Mouse (Mus musculus) left cerebral cortex, postnatal 4 days (tissue): Measurements from ENCODE around the gene Hnf1a. TPM values are rescaled to one million over a fixed set of nuclear protein-coding genes. Genes with fewer than 3 reads are reported as not detected.

Experiments used
- DNase-seq: peaks from one replicate; pipeline ENCODE4 v3.0.0-alpha.2; 2022
- intact Hi-C: fragments of 180-260 bp; cut with DNase I; formaldehyde crosslinking; loops from one replicate; pipeline ENCODE4 v1.15.1; 2025
- total RNA-seq, 2 experiments: library from RNA; stranded (reverse); gene quantifications; 2 replicates each; pipeline ENCODE4 v1.2.3; 2021

The Hnf1a gene
- total RNA-seq, result not detected

DNA sequence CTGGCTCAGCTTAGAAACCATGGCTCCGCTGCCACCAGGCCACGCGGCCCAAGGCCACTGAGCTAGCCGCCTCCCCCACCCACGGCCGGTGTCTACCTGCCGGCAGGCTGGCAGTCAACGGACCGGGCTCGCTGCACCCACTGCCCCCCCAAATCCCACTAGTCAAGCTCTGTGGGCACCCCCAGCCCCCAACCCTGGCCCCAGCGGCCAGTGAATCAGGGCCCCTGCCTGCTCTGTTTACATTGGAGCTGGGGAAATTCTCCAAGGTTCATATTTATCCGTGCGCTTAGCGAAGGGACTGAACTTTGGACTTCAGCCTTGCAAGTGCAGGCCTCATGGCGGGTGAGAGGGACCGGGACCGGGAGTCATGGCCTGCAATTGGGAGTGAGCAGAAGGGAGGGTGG, at the start of gene Hnf1a:
Hnf1a (minus strand) TSS at position 271 of the 404 bp plus-strand sequence.
- intact Hi-C loops, result no loop called here
- no peak for DNase-seq

- DNase-seq, result no peak
- intact Hi-C loops, result loop anchor here (10.0 kb wide), 1 partner anchor 46 kb away; no protein-coding TSS in a partner anchor
Observed at GRCm38 (mm10) chr5:115018813-115019212, 47.9 kb upstream of the Hnf1a start.

GRCm38 (mm10) chr5:115018270-115018669, 47.4 kb upstream of the Hnf1a start:
- intact Hi-C loops, result loop anchor here (10.0 kb wide), 1 partner anchor 47 kb away; no protein-coding TSS in a partner anchor
- no peak for DNase-seq

GRCm38 (mm10) chr5:115015121-115015520, 44.2 kb upstream of the Hnf1a start:
- intact Hi-C loops, result loop anchor here (10.0 kb wide), 1 partner anchor 50 kb away; no protein-coding TSS in a partner anchor
- no peak for DNase-seq

- DNase-seq, result no peak
- intact Hi-C loops, result loop anchor here (10.0 kb wide), 1 partner anchor 50 kb away; no protein-coding TSS in a partner anchor
Observed at GRCm38 (mm10) chr5:115014570-115014969, 43.7 kb upstream of the Hnf1a start.

DNA sequence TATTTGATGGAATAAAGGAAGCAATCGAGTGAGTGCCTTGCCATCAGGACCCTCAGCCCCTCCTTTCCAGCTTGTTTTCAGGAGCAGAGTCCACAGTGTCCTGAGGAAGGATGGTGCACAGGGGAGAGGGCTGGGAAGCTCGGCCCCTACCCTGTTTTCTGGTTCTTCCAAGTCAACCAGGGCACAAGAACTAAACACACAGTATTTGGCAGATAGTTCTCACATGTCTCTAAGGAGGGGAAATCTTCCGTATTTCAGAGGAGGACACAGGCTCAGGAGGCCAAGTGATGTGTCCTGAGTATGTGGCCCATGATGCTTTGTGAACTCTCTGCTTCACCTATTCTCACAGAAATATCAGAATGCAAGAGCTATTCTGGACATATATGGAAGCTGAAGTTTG, 42.5 kb upstream of the Hnf1a start:
- intact Hi-C loops, result loop anchor here (10.0 kb wide), 1 partner anchor 51 kb away; no protein-coding TSS in a partner anchor
- DNase-seq, result no peak

DNA sequence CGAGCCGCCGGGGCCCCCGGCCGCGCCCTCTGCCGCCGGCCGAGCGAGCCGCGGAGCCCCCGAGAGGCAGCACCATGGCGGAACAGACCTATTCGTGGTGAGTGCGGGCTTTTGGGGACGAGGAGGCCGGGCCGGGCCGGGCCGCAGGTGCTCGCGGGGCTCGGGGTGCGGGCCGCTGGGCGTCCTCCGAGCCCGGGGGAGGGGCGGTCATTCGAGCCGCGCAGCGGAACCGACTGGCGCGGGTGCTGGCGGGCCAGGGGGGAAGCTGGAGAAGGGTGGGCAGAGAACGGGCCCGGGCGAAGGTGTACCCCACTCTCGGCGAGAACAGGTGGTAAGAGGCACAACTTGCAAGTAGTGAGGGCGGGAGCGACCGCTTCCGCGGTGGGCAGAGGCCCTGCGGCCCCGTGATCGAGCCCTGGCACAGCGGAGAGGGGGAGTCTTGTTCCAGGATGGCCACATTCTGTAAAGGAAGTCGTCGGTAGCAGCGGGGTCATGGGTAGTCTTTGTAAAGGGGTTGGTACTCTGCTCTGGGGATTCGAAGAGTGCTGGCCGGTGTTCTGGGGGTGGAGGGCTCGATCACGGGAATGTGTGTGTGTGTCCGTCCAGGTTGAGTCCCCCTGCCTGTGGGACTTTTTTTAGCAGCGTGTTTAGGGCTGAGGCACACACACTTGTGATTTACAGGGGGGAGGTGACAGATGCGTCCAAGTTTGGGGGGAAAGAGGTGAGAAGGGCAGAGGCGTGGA, 40.8 kb upstream of the Hnf1a start:
- intact Hi-C loops, result loop anchor here (10.0 kb wide), 1 partner anchor 53 kb away; no protein-coding TSS in a partner anchor

DNA sequence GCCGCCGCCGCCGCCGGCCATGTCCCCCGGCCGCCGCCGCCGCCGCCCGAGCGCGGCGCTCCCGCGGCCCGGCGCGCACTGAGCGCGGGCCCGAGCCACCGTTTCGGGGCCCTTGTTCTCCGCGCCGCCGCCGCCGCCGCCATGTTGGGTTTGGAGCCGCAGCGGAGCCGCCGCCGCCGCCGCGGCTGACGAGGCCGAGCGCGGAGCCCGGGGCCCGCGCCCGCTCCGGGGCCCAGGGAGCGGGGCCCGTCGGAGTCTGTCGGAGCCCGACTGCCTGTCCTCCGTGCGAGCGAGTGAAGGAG, 40.3 kb upstream of the Hnf1a start:
- DNase-seq, result no peak
- intact Hi-C loops, result loop anchor here (10.0 kb wide), 1 partner anchor 54 kb away; no protein-coding TSS in a partner anchor

More for the DNA sequence above, 40.8 kb upstream of the Hnf1a start:
- peak; percentile 32 for DNase-seq

GRCm38 (mm10) chr5:115010577-115011216, 39.8 kb upstream of the Hnf1a start, which contains the start of gene Sppl3:
Gene Sppl3, plus strand, starts transcription at chr5:115011137.
- intact Hi-C loops, result loop anchor here (10.0 kb wide), 1 partner anchor 54 kb away; no protein-coding TSS in a partner anchor
- peak; percentile 95 for DNase-seq

GRCm38 (mm10) chr5:115009961-115010360, 39.1 kb upstream of the Hnf1a start:
- intact Hi-C loops, result loop anchor here (10.0 kb wide), 1 partner anchor 55 kb away; no protein-coding TSS in a partner anchor
- no peak for DNase-seq

GRCm38 (mm10) chr5:115009143-115009542, 38.2 kb upstream of the Hnf1a start:
- intact Hi-C loops, result no loop called here
- DNase-seq, result no peak

DNA sequence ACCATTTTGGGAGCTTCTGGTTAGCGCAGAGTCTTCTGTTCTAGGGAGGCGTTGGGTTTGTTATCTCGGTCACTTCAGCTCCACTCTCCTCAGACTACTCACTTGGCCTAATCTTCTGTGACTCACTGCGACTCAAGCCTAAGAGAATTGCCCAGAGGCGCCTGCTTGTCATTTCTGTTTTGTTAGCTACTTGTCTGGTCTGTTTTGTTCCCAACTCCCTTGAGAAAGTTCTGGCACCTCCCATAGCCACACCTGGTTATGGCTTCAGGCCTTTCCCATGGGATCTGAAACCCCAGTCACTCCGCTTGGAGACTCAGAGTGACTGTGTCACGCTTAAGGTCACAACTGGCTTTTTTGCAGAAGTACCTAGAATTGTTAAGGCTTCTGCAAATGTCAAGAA, 37.4 kb upstream of the Hnf1a start:
- intact Hi-C loops, result no loop called here
- no peak for DNase-seq

DNA sequence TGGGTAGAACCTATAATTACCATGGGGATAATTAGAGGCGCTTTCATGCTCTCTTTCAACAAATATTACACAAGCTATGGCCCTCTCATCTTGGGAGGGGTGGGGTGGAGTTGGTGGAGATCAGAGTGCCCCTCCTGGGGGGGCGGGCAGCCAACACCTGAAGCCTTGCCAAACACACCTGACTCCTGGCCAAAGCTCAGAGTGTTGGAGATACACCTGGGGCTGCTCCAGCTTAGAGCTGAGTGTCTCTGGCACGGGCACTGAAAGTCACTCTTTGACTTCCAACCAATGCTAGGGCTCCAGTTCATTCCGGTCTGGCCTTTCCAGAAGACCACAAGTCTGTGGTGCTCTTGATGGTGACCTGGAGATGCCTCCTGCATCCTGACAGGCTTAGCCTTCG, 36.9 kb upstream of the Hnf1a start:
- DNase-seq, result no peak
- intact Hi-C loops, result no loop called here

GRCm38 (mm10) chr5:115003224-115003873, 32.5 kb upstream of the Hnf1a start:
- no peak for DNase-seq
- intact Hi-C loops, result no loop called here

GRCm38 (mm10) chr5:115002781-115003180, 31.9 kb upstream of the Hnf1a start:
- intact Hi-C loops, result no loop called here
- DNase-seq, result no peak

GRCm38 (mm10) chr5:115001464-115001863, 30.6 kb upstream of the Hnf1a start:
- intact Hi-C loops, result no loop called here

GRCm38 (mm10) chr5:115000503-115000902, 29.6 kb upstream of the Hnf1a start:
- intact Hi-C loops, result no loop called here
- no peak for DNase-seq

More at GRCm38 (mm10) chr5:115001464-115001863, 30.6 kb upstream of the Hnf1a start:
- no peak for DNase-seq

DNA sequence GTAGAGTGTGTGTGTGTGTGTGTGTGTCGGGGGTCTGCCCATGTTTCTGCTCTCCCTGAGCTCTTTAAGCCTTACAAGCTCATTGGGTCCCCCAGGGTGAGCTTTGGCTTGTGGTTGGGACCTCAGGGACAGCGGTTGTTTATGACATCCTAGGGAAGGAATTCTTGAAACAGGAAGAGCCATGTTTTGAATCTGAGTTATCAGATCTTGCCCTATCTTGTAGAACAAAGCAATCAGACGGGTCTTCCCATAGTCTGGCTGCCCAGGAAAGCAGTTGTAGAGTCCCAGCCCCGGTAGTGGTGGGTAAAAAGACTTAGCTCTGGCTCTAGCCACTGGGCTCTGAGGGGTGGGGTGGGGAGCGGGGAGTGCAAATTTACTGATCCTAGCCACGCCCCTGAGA, 26.4 kb upstream of the Hnf1a start:
- no peak for DNase-seq
- intact Hi-C loops, result no loop called here

DNA sequence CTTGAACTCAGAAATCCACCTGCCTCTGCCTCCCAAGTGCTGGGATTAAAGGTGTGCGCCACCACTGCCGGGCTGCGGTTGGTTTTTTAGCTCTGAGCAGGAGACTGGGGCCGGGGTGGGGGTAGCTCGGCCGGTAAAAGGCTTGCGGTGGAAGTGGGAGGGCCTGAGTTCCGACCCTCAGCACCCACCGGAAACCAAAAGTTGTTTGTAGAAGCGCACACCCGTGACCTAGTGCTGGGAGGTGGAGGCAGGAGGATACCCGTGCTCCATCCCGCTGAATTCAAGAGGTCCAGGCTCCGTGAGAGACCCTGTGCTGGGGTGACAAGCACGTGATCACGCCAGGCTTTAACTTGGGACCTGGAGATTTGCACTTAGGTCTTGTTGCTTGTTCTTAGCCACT, 25.6 kb upstream of the Hnf1a start:
- intact Hi-C loops, result no loop called here
- no peak for DNase-seq

GRCm38 (mm10) chr5:114985074-114985473, 14.2 kb upstream of the Hnf1a start:
- intact Hi-C loops, result no loop called here
- no peak for DNase-seq

GRCm38 (mm10) chr5:114982001-114982400, 11.1 kb upstream of the Hnf1a start:
- DNase-seq, result no peak
- intact Hi-C loops, result no loop called here
